Mouse (Mus musculus) cortical plate, adult 2 months (tissue): ENCODE measurements around the gene Gad1. TPM values are rescaled to one million over a fixed set of nuclear protein-coding genes. Genes with fewer than 3 reads are reported as not detected.
A peak's percentile ranks its signal among the peaks of the same experiment; 100 is the strongest.

Experiments used
- H3K27ac ChIP-seq: fragments of 200-500 bp; 2 replicates; pipeline ENCODE4 v1.5.1; 2012; ENCODE audit warnings: low read length, control low read depth, inconsistent platforms; ENCODE audit not compliant: insufficient read depth
- H3K4me1 ChIP-seq: fragments of 200-500 bp; 2 replicates; pipeline ENCODE4 v1.6.1; 2011; ENCODE audit warnings: low read length; ENCODE audit not compliant: control insufficient read depth, insufficient read depth
- H3K4me3 ChIP-seq: fragments of 200-500 bp; 2 replicates; pipeline ENCODE4 v1.5.1; 2011; ENCODE audit warnings: mild to moderate bottlenecking, low read length, control low read depth; ENCODE audit not compliant: insufficient read depth
- CTCF ChIP-seq: fragments of 200-500 bp; IDR thresholded peaks from 2 replicates; pipeline ENCODE4 v1.5.1; 2011; ENCODE audit warnings: mild to moderate bottlenecking, control low read depth, low read length; ENCODE audit not compliant: insufficient read depth; ENCODE audit errors: extremely low read depth
- POLR2A ChIP-seq: fragments of 200-500 bp; IDR thresholded peaks from 2 replicates; pipeline ENCODE4 v1.6.1; 2011; ENCODE audit warnings: mild to moderate bottlenecking, low read length, control low read depth; ENCODE audit not compliant: insufficient read depth; ENCODE audit errors: extremely low read depth
- polyA plus RNA-seq: library from polyadenylated mRNA; depleted of rRNA; stranded (reverse); fragments of >200 nt; gene quantifications from 2 replicates; pipeline ENCODE4 v1.2.3, GENCODE M21; 2012

Gene Gad1
- polyA plus RNA-seq, 1 experiment: 343 TPM

DNA sequence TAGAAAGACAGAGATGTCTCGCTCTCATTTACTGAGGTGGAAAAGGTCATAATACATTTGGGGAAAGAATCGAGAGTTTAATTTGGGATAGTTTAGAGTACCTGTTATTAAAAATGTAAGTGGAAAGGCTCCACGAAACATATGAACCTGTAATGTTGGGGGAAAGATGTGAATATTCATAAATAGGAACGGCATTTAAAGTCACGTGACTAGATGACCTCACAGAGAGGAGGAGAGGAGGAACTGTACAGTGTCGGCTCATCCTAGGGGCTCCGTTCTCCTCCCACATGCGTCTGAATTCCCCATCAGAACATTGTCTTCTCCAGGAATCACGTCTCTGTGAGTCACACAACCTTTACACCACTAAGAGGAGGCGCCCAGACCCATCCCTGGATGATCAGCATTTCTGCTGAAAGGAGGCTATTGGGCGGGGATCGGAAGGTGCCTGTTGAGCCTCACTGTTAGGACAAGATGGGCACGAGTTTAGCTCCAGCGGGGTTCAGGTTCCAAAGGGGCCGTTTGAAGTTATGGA lies 739 bp upstream of the Gad1 start:
- no peak overlapping the region for H3K27ac ChIP-seq
- H3K4me3 ChIP-seq: no peak overlapping the region
- H3K4me1 ChIP-seq: no peaks in the 10 kb centered on the region
- TF ChIP-seq POLR2A (no peak), CTCF (no peak)

DNA sequence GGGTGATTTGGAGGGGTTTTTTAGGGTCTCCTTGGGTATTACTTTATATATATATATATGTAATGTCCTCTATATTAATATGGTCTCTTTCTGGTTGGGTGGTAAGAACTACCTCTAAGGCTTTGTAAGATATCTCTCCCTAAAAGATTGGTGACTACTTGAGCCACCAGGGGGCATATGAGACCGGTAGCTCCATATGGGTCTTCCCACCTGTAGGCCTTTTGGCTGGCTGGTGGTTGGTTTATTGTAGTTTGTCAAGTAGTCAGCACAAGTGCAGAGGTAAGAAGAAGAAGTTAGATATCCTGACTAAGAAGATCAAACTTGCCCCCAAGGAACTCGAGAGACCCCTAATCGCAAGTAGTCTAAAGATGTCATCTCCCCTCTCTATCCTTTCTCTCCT lies 954 bp downstream of the Gad1 start:
- Histone ChIP-seq H3K27ac (no peak overlapping the region), H3K4me1 (no peaks in the 10 kb centered on the region), H3K4me3 (no peak overlapping the region)
- TF ChIP-seq POLR2A (no peak), CTCF (no peak)

DNA sequence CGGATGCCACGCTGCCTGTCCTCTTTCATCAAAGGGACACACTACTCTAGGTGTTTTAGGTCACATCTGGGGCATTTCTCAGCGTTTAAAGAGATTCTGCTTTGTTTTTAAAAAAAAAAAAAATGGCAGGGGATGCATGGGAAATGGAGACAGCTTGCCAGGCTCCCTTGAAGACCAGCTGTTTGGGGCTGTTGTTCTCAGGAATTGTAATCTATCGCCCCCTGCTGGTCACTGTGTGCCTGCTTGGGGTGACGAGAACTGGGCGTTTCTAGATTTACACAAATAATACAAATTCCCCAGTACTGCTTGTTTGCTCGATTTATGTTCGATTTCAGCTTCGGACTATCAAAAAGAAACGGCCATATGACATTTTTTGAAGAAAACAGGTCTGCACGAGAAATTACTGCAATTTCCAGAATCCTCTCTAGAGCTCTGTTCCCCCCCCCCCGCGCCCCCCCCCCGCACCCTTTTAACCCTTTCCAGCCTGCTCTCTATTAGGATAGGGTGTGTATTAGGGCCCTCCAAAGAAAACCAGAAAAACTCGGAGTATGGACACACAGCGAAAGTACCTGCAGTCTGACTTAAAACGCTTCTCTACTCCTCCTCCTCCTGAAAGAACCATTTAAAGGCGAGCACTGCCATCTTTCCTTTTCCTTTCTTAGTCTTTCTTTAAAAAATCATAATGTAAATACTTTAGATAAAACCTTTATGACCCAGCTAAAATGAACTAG lies 5.4 kb downstream of the Gad1 start:
- Histone ChIP-seq H3K27ac (no peak overlapping the region), H3K4me3 (no peak overlapping the region), H3K4me1 (no peaks in the 10 kb centered on the region)
- peak; percentile 84 for TF ChIP-seq CTCF
- TF ChIP-seq POLR2A: no peak

DNA sequence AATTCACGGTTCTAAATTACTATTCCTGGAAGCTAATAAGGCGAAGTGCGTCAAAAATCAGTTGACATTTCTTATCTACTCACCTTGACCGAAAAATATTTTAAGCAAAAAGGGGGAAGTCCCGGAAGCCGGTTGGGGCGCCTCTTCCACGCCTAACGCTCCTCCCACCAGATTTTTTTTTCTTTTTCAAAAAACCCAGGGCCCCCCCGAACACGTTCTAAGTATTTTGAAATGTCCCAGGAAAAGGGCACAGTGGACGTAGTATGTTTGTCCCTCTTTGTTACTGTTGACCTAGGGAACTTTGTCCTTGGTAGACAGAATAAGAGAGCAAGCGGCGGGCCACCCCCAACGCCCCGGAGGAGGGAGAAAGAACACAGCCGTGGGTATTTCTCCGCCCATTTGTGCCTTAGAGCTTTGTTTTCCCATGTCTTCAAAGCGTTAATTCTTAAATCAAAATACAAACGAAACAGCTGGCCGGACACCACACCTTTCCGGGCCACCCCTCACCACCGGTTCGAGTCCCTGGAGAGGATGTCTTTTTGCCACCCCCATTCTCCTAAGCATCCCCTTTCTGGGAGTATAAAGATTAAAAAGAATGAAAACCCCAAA lies 6.1 kb downstream of the Gad1 start:
- Histone ChIP-seq H3K4me3 (no peak overlapping the region), H3K4me1 (no peaks in the 10 kb centered on the region), H3K27ac (no peak overlapping the region)
- TF ChIP-seq POLR2A (no peak), CTCF (no peak)

DNA sequence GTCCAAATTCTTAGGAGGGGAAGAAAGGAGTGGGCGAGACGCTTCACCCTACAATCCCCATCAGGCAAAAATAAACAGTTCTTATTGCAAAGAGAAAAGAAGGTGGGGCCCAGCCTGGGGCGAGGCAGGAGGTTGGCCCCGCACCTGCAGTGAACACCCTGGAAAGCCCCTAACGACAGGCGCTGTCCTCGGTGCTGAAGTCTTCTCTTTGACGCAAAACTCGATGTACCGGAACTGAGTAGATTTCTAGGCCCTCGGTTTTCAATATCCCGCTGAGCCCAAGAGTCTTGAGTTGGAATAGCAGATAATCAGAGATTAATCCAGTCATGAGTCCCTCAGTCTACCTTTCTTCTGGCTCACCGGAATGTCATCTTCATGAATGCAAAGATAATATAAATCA lies 6.6 kb downstream of the Gad1 start:
- Histone ChIP-seq H3K4me3 (no peak overlapping the region), H3K27ac (no peak overlapping the region), H3K4me1 (no peaks in the 10 kb centered on the region)
- TF ChIP-seq CTCF: no peak
- TF ChIP-seq POLR2A: no peak

DNA sequence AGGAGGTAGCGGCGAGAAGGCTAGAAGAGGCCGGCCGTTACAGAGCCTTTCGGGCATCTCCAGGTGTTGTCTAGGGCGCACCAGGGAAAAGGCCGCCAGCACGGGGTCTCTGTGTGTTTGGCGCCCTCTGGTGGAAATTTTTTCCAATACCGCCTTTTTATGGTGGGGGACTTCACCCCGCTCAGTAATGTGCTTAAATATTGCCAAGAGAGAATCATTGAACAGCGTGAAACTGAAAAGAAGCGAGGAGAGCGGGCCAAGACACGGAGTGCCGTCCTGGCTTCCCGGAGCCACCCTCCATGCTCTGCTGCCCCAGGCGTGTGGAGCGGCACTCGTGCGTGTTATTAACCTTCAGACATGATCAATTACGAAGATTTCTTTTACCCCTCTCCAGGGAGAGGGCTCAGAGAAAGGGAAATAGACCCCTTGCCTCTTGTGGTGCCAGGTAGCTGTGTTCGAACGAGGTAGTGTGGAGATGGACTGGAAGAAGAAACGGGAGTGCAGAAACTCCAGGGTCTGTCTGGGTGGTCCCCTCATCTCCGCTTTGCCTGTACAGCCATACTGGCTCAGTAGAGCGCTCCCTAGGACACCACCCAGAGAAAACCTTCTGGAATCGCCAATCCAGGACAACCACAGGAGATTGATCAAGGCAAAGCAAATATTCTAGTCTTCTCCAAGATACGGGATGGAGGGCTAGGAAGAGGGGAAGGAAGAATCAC lies 8.4 kb downstream of the Gad1 start:
- peak overlapping the region; percentile 45 for H3K27ac ChIP-seq
- no peaks in the 10 kb centered on the region for H3K4me1 ChIP-seq
- TF ChIP-seq POLR2A (no peak), CTCF (peak; percentile 40)
- peak overlapping the region; percentile 45 for H3K4me3 ChIP-seq

DNA sequence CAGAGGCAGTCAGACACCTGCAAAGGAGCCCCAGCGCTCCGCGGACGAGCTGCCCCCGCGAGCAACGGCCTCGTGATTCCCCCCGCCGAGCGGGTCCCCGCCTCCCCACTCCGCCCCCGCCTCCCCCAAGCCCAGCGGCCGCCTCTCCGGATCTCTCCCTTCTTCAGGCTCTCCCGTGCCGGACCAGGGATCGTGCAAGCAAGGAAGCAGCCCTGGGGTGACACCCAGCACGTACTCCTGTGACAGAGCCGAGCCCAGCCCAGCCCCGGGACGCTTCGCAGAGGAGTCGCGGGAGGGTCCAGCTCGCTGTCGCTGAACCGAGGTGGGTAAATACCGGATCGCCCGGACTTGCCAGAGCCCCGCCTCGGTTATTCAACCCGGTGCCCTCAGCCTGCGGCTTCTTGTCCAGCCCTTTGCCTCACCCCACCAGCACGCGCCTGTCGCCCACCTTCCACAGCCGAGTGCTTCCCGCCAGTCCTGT lies 9.2 kb downstream of the Gad1 start:
- Histone ChIP-seq H3K4me1 (no peaks in the 10 kb centered on the region), H3K27ac (peak overlapping the region; percentile 84), H3K4me3 (peak overlapping the region; percentile 45)
- TF ChIP-seq POLR2A: peak; percentile 40; the same call in 1 of the 2 replicates
- TF ChIP-seq CTCF: no peak

DNA sequence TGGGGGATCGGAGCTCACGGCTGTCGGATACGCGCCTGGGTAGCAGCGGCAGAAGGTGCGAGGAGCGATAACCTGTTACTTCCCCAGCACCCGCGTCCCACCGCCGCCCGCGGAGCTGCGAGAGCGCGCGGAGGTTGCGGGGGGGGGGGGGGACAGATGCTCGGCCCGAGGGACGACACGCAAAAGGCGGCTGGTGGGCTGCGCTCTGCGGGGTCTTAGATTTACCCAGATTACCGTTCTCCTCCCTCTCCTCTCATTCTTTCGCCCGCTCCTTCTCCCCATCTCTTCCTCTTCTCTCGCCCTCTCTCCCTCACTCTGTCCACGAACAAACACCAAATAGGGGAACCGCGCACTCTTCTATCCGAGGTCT lies 9.7 kb downstream of the Gad1 start:
- Histone ChIP-seq H3K4me1 (no peaks in the 10 kb centered on the region), H3K4me3 (peak overlapping the region; percentile 45), H3K27ac (peak overlapping the region; percentile 84)
- TF ChIP-seq POLR2A (no peak), CTCF (no peak)

DNA sequence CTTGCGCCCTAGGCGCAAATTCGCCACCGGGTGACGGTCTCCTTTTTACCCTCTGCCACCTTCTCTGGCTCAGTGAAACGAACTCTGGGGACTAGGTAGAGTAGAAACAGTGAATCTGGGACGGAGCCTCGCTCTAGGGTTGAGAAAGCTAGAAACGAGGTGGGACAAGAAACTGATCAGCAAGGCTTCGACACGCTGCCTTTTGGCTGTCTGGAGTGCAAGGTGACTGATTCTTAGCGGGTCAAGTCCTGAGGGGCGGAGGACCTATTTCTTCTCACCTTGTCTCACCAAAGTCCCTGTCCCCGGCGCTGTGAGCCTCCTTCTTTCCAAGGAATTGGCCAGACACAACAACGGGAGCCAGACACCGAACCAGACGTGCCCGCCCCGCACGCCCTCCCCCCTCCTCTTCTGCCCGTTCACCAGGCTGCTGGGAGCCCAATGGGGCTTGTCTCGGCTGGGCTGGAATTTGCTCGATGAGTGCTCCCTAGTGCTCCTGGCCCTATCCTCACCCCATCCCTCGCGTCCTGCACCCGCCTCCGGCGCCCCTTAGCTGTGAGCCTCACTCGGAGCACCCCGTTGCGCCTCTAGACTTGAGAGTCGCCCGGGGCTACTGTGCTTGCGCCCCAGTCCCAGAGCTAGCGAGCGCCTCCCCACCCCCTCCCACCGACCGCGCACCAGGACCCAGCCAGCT lies 10.3 kb downstream of the Gad1 start:
- H3K27ac ChIP-seq: peak overlapping the region; percentile 51

More for the DNA sequence above, 10.3 kb downstream of the Gad1 start:
- TF ChIP-seq CTCF: no peak
- TF ChIP-seq POLR2A: no peak
- peak overlapping the region; percentile 45 for H3K4me3 ChIP-seq
- H3K4me1 ChIP-seq: no peaks in the 10 kb centered on the region
